Mouse (Mus musculus): ENCODE measurements around the gene Socs7. TPM values are rescaled to one million over a fixed set of nuclear protein-coding genes. Genes with fewer than 3 reads are reported as not detected.

Gene Socs7
- polyA plus RNA-seq, 1 experiment from 2014 or later, result 2.4 TPM

- H3K27me3 ChIP-seq (ENCODE audit: control insufficient read depth, insufficient read depth, low read length), result peaks cover 2% of the 10 kb centered on the region; the same call in 1 of the 2 replicates
These were observed 44.0 kb downstream of the Socs7 start for GRCm38 (mm10) chr11:97406094-97406951.

DNA sequence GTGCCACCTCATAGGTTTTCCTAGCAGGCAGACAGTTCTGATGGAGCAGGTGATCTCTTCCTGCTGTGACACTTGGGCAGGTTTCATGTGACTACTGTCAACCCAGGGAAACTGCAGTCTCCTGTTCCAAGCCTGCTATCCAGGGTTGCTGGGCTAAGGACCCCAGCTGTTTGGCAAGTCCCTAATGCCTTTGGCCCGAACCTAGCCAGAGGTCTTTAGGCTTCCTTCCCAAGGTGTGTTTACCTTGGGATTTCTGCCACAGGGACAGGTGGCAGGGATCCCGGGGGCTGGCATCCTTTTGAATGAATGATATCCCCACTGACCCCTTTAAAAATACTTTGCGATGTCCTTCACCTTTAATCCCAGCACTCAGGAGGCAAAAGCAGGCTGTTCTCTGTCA, 45.1 kb downstream of the Socs7 start:
- DNase-seq (ENCODE audit: low spot score) (no peak), ATAC-seq (replicated peaks; ENCODE audit: insufficient number of reproducible peaks, low FRiP score, low TSS enrichment, low read depth) (no peak)
- Histone ChIP-seq H3K4me3 (ENCODE audit: low read depth, low read length) (no peak overlapping the region), H3K4me1 (ENCODE audit: control insufficient read depth, insufficient read depth, low read length) (peaks cover 9% of the 10 kb centered on the region), H3K9me3 (replicated peaks; ENCODE audit: control insufficient read depth, low read length) (no peaks in the 10 kb centered on the region), H3K36me3 (replicated peaks; ENCODE audit: control insufficient read depth, insufficient read depth, low read depth, low read length) (no peaks in the 10 kb centered on the region), H3K27me3 (ENCODE audit: control insufficient read depth, insufficient read depth, low read length) (peaks cover 2% of the 10 kb centered on the region; the same call in 1 of the 2 replicates), H3K9ac (replicated peaks; ENCODE audit: low read length) (no peak overlapping the region), H3K27ac (replicated peaks; ENCODE audit: low read depth, low read length) (no peak overlapping the region), H3K4me2 (ENCODE audit: low read depth, low read length) (no peak overlapping the region)
- 73% methylated on average over 3 of the region's 3 CpGs for WGBS

More at GRCm38 (mm10) chr11:97406094-97406951, 44.0 kb downstream of the Socs7 start:
- Histone ChIP-seq H3K4me2 (ENCODE audit: low read depth, low read length) (no peak overlapping the region), H3K9ac (replicated peaks; ENCODE audit: low read length) (no peak overlapping the region), H3K36me3 (replicated peaks; ENCODE audit: control insufficient read depth, insufficient read depth, low read depth, low read length) (no peaks in the 10 kb centered on the region), H3K9me3 (replicated peaks; ENCODE audit: control insufficient read depth, low read length) (no peaks in the 10 kb centered on the region), H3K4me3 (ENCODE audit: low read depth, low read length) (no peak overlapping the region), H3K4me1 (ENCODE audit: control insufficient read depth, insufficient read depth, low read length) (peaks cover 9% of the 10 kb centered on the region), H3K27ac (replicated peaks; ENCODE audit: low read depth, low read length) (no peak overlapping the region)
- no peak for ATAC-seq (replicated peaks; ENCODE audit: insufficient number of reproducible peaks, low FRiP score, low TSS enrichment, low read depth)
- WGBS, result 60% methylated on average over 10 of the region's 10 CpGs
- no peak for DNase-seq (ENCODE audit: low spot score)

GRCm38 (mm10) chr11:97408171-97408570, 45.8 kb downstream of the Socs7 start:
- ATAC-seq (replicated peaks; ENCODE audit: insufficient number of reproducible peaks, low FRiP score, low TSS enrichment, low read depth) (no peak), DNase-seq (ENCODE audit: low spot score) (peak; percentile 86)
- no peak overlapping the region for H3K9ac ChIP-seq (replicated peaks; ENCODE audit: low read length)
- H3K27ac ChIP-seq (replicated peaks; ENCODE audit: low read depth, low read length), result no peak overlapping the region
- H3K4me3 ChIP-seq (ENCODE audit: low read depth, low read length), result no peak overlapping the region
- H3K9me3 ChIP-seq (replicated peaks; ENCODE audit: control insufficient read depth, low read length), result no peaks in the 10 kb centered on the region
- H3K4me2 ChIP-seq (ENCODE audit: low read depth, low read length), result no peak overlapping the region
- H3K36me3 ChIP-seq (replicated peaks; ENCODE audit: control insufficient read depth, insufficient read depth, low read depth, low read length), result no peaks in the 10 kb centered on the region
- H3K27me3 ChIP-seq (ENCODE audit: control insufficient read depth, insufficient read depth, low read length), result peaks cover 2% of the 10 kb centered on the region; the same call in 1 of the 2 replicates
- peaks cover 9% of the 10 kb centered on the region for H3K4me1 ChIP-seq (ENCODE audit: control insufficient read depth, insufficient read depth, low read length)
- WGBS, result 1% methylated on average over 6 of the region's 6 CpGs

DNA sequence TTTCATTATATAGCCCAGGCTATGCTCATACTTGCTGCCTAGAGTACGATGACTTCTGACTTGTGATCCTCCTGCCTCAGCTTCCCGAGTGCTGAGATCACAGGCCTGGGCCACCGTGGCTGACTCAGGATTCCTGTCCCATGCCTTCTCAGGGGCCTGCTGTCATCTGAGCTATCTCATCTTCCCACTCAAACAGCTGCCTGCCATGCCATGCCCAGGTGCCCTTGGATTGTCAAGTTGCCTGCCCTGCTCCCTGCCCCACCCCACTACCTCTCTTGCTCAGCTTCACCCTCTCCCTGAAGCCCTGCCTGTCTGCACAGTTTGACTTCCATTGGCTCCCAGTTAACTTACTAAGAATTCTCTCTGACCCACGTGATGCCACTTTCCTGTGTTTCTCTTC, 48.6 kb downstream of the Socs7 start:
- no peak overlapping the region for H3K4me3 ChIP-seq (ENCODE audit: low read depth, low read length)
- no peak overlapping the region for H3K27ac ChIP-seq (replicated peaks; ENCODE audit: low read depth, low read length)
- H3K9me3 ChIP-seq (replicated peaks; ENCODE audit: control insufficient read depth, low read length), result no peaks in the 10 kb centered on the region
- no peak overlapping the region for H3K4me2 ChIP-seq (ENCODE audit: low read depth, low read length)
- peaks cover 2% of the 10 kb centered on the region; the same call in 1 of the 2 replicates for H3K4me1 ChIP-seq (ENCODE audit: control insufficient read depth, insufficient read depth, low read length)
- DNase-seq (ENCODE audit: low spot score) (no peak), ATAC-seq (replicated peaks; ENCODE audit: insufficient number of reproducible peaks, low FRiP score, low TSS enrichment, low read depth) (no peak)
- no peak overlapping the region for H3K9ac ChIP-seq (replicated peaks; ENCODE audit: low read length)
- 82% methylated on average over 4 of the region's 4 CpGs for WGBS
- H3K27me3 ChIP-seq (ENCODE audit: control insufficient read depth, insufficient read depth, low read length), result peaks cover 2% of the 10 kb centered on the region; the same call in 1 of the 2 replicates
- no peaks in the 10 kb centered on the region for H3K36me3 ChIP-seq (replicated peaks; ENCODE audit: control insufficient read depth, insufficient read depth, low read depth, low read length)

- H3K9ac ChIP-seq (replicated peaks; ENCODE audit: low read length), result no peak overlapping the region
- H3K27ac ChIP-seq (replicated peaks; ENCODE audit: low read depth, low read length), result no peak overlapping the region
- H3K36me3 ChIP-seq (replicated peaks; ENCODE audit: control insufficient read depth, insufficient read depth, low read depth, low read length), result no peaks in the 10 kb centered on the region
- no peaks in the 10 kb centered on the region for H3K27me3 ChIP-seq (ENCODE audit: control insufficient read depth, insufficient read depth, low read length)
- WGBS, result 18% methylated on average over 3 of the region's 3 CpGs
- no peaks in the 10 kb centered on the region; the same call in none of the 2 replicates for H3K4me1 ChIP-seq (ENCODE audit: control insufficient read depth, insufficient read depth, low read length)
- no peak overlapping the region for H3K4me3 ChIP-seq (ENCODE audit: low read depth, low read length)
- DNase-seq (ENCODE audit: low spot score), result no peak
- no peaks in the 10 kb centered on the region for H3K9me3 ChIP-seq (replicated peaks; ENCODE audit: control insufficient read depth, low read length)
- ATAC-seq (replicated peaks; ENCODE audit: insufficient number of reproducible peaks, low FRiP score, low TSS enrichment, low read depth), result no peak
- no peak overlapping the region for H3K4me2 ChIP-seq (ENCODE audit: low read depth, low read length)
These were observed 49.8 kb downstream of the Socs7 start for GRCm38 (mm10) chr11:97412117-97412516.

DNA sequence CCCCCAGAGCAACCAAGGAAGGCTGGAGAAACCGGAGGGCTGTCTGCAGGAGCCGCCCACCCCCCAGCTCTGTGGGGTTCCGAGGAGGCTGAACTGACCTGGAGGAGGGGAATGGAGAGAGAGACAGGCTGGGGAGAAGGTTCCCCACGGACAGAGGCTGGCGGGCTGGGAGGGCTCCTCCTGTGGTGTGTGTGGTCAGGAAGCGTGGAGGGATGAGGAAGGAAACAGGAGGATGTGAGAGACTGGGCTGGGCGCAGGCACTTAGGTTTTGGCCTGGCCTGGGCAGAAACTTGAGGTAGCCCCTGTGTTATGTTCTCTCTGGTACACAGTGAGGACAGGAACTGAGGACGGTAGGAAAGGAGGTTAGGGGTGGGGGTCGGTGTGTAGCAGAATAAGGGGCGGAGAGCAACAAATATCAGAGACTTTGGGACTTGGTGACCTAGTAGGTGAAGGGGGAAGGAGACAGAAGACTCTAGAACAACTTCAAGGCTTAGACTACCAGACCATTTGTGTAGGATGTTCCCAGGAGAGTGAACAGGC, 50.5 kb downstream of the Socs7 start:
- no peak for DNase-seq (ENCODE audit: low spot score)
- 44% methylated on average over 10 of the region's 10 CpGs for WGBS
- ATAC-seq (replicated peaks; ENCODE audit: insufficient number of reproducible peaks, low FRiP score, low TSS enrichment, low read depth), result no peak
- no peak overlapping the region for H3K4me3 ChIP-seq (ENCODE audit: low read depth, low read length)
- H3K4me2 ChIP-seq (ENCODE audit: low read depth, low read length), result no peak overlapping the region
- H3K36me3 ChIP-seq (replicated peaks; ENCODE audit: control insufficient read depth, insufficient read depth, low read depth, low read length), result no peaks in the 10 kb centered on the region
- no peak overlapping the region for H3K9ac ChIP-seq (replicated peaks; ENCODE audit: low read length)
- H3K4me1 ChIP-seq (ENCODE audit: control insufficient read depth, insufficient read depth, low read length), result no peaks in the 10 kb centered on the region; the same call in none of the 2 replicates
- no peak overlapping the region for H3K27ac ChIP-seq (replicated peaks; ENCODE audit: low read depth, low read length)
- no peaks in the 10 kb centered on the region for H3K9me3 ChIP-seq (replicated peaks; ENCODE audit: control insufficient read depth, low read length)
- no peaks in the 10 kb centered on the region for H3K27me3 ChIP-seq (ENCODE audit: control insufficient read depth, insufficient read depth, low read length)

GRCm38 (mm10) chr11:97415330-97415711, 53.0 kb downstream of the Socs7 start, which contains the start of gene Arhgap23:
TSS of gene Arhgap23 (plus strand) at chr11:97415533.
- no peaks in the 10 kb centered on the region for H3K36me3 ChIP-seq (replicated peaks; ENCODE audit: control insufficient read depth, insufficient read depth, low read depth, low read length)
- H3K27me3 ChIP-seq (ENCODE audit: control insufficient read depth, insufficient read depth, low read length), result no peaks in the 10 kb centered on the region
- peaks cover 7% of the 10 kb centered on the region for H3K4me1 ChIP-seq (ENCODE audit: control insufficient read depth, insufficient read depth, low read length)
- H3K27ac ChIP-seq (replicated peaks; ENCODE audit: low read depth, low read length), result 0 out of 2 replicates have a peak within 1 kb of the TSS, but pooled peaks have one; percentile 37
- H3K4me3 ChIP-seq (ENCODE audit: low read depth, low read length), result peak within 1 kb of the TSS; percentile 60
- H3K9me3 ChIP-seq (replicated peaks; ENCODE audit: control insufficient read depth, low read length), result no peaks in the 10 kb centered on the region
- DNase-seq (ENCODE audit: low spot score) (peak; percentile 84), ATAC-seq (replicated peaks; ENCODE audit: insufficient number of reproducible peaks, low FRiP score, low TSS enrichment, low read depth) (peak; percentile 71)
- peak within 1 kb of the TSS; percentile 61 for H3K9ac ChIP-seq (replicated peaks; ENCODE audit: low read length)
- peak within 1 kb of the TSS; percentile 76 for H3K4me2 ChIP-seq (ENCODE audit: low read depth, low read length)
- WGBS, result under 1% methylated on average over 29 of the region's 29 CpGs
